Mouse (Mus musculus): ENCODE data around the gene 2810004N23Rik. TPM values are rescaled to one million over a fixed set of nuclear protein-coding genes. Genes with fewer than 3 reads are reported as not detected.

2810004N23Rik gene
- total and polyA plus RNA-seq, 2 experiments, result 11.5 to 17.7 TPM

GRCm38 (mm10) chr8:124809419-124809818, 53.5 kb downstream of the 2810004N23Rik start:
- H3K9ac ChIP-seq (ENCODE audit: low read depth, low read length), result no peak overlapping the region
- WGBS, result 68% methylated on average over 2 of the region's 2 CpGs
- DNase-seq (ENCODE audit: extremely low read depth, low read depth, low spot score), result no peak
- no peak overlapping the region for H3K27ac ChIP-seq (replicated peaks; ENCODE audit: insufficient read depth, low read depth, low read length)
- H3K4me1 ChIP-seq (ENCODE audit: control insufficient read depth, insufficient read depth, low read length), result no peaks in the 10 kb centered on the region
- no peaks in the 10 kb centered on the region for H3K79me2 ChIP-seq (ENCODE audit: control insufficient read depth, insufficient read depth, low read length)
- no peak overlapping the region for H3K4me3 ChIP-seq (ENCODE audit: insufficient read depth, low read depth, low read length)
- TF ChIP-seq CTCF (IDR thresholded peaks at IDR 0.05; ENCODE audit: low read depth, low read length) (no peak), POLR2A (IDR thresholded peaks at IDR 0.05; ENCODE audit: extremely low read depth, insufficient read depth, low read length) (no peak)
- H3K36me3 ChIP-seq (ENCODE audit: control insufficient read depth, insufficient read depth, low read length), result no peaks in the 10 kb centered on the region
- H3K27me3 ChIP-seq (ENCODE audit: control insufficient read depth, insufficient read depth, low read length), result no peaks in the 10 kb centered on the region

GRCm38 (mm10) chr8:124805990-124806389, 56.9 kb downstream of the 2810004N23Rik start:
- DNase-seq (ENCODE audit: extremely low read depth, low read depth, low spot score), result no peak
- no peak overlapping the region for H3K27ac ChIP-seq (replicated peaks; ENCODE audit: insufficient read depth, low read depth, low read length)
- no peaks in the 10 kb centered on the region for H3K4me1 ChIP-seq (ENCODE audit: control insufficient read depth, insufficient read depth, low read length)
- WGBS, result 94% methylated on average over 4 of the region's 4 CpGs
- no peaks in the 10 kb centered on the region for H3K36me3 ChIP-seq (ENCODE audit: control insufficient read depth, insufficient read depth, low read length)
- TF ChIP-seq CTCF (IDR thresholded peaks at IDR 0.05; ENCODE audit: low read depth, low read length), result no peak
- no peaks in the 10 kb centered on the region for H3K27me3 ChIP-seq (ENCODE audit: control insufficient read depth, insufficient read depth, low read length)
- no peak overlapping the region for H3K9ac ChIP-seq (ENCODE audit: low read depth, low read length)
- no peaks in the 10 kb centered on the region for H3K79me2 ChIP-seq (ENCODE audit: control insufficient read depth, insufficient read depth, low read length)
- no peak overlapping the region for H3K4me3 ChIP-seq (ENCODE audit: insufficient read depth, low read depth, low read length)

GRCm38 (mm10) chr8:124803824-124804702, 58.9 kb downstream of the 2810004N23Rik start:
- WGBS, result 69% methylated on average over 12 of the region's 12 CpGs
- no peaks in the 10 kb centered on the region for H3K4me1 ChIP-seq (ENCODE audit: control insufficient read depth, insufficient read depth, low read length)
- no peak overlapping the region for H3K9ac ChIP-seq (ENCODE audit: low read depth, low read length)
- H3K79me2 ChIP-seq (ENCODE audit: control insufficient read depth, insufficient read depth, low read length), result no peaks in the 10 kb centered on the region
- H3K27me3 ChIP-seq (ENCODE audit: control insufficient read depth, insufficient read depth, low read length), result no peaks in the 10 kb centered on the region
- H3K27ac ChIP-seq (replicated peaks; ENCODE audit: insufficient read depth, low read depth, low read length), result no peak overlapping the region
- H3K36me3 ChIP-seq (ENCODE audit: control insufficient read depth, insufficient read depth, low read length), result no peaks in the 10 kb centered on the region
- TF ChIP-seq POLR2A (IDR thresholded peaks at IDR 0.05; ENCODE audit: extremely low read depth, insufficient read depth, low read length), result no peak
- no peak for TF ChIP-seq CTCF (IDR thresholded peaks at IDR 0.05; ENCODE audit: low read depth, low read length)
- no peak overlapping the region for H3K4me3 ChIP-seq (ENCODE audit: insufficient read depth, low read depth, low read length)
- DNase-seq (ENCODE audit: extremely low read depth, low read depth, low spot score), result no peak

GRCm38 (mm10) chr8:124800542-124800941, 62.4 kb downstream of the 2810004N23Rik start:
- no peak for DNase-seq (ENCODE audit: extremely low read depth, low read depth, low spot score)
- Histone ChIP-seq H3K4me1 (ENCODE audit: control insufficient read depth, insufficient read depth, low read length) (no peaks in the 10 kb centered on the region), H3K27ac (replicated peaks; ENCODE audit: insufficient read depth, low read depth, low read length) (no peak overlapping the region), H3K36me3 (ENCODE audit: control insufficient read depth, insufficient read depth, low read length) (no peaks in the 10 kb centered on the region), H3K27me3 (ENCODE audit: control insufficient read depth, insufficient read depth, low read length) (peaks cover 5% of the 10 kb centered on the region), H3K4me3 (ENCODE audit: insufficient read depth, low read depth, low read length) (no peak overlapping the region), H3K9ac (ENCODE audit: low read depth, low read length) (no peak overlapping the region), H3K79me2 (ENCODE audit: control insufficient read depth, insufficient read depth, low read length) (no peaks in the 10 kb centered on the region)
- TF ChIP-seq CTCF (IDR thresholded peaks at IDR 0.05; ENCODE audit: low read depth, low read length), result no peak
- no peak for TF ChIP-seq POLR2A (IDR thresholded peaks at IDR 0.05; ENCODE audit: extremely low read depth, insufficient read depth, low read length)
- 50% methylated on average over 11 of the region's 11 CpGs for WGBS

GRCm38 (mm10) chr8:124795781-124796488, 67.0 kb downstream of the 2810004N23Rik start:
- Histone ChIP-seq H3K4me1 (ENCODE audit: control insufficient read depth, insufficient read depth, low read length) (no peaks in the 10 kb centered on the region), H3K27me3 (ENCODE audit: control insufficient read depth, insufficient read depth, low read length) (peaks cover 35% of the 10 kb centered on the region), H3K9ac (ENCODE audit: low read depth, low read length) (no peak overlapping the region), H3K4me3 (ENCODE audit: insufficient read depth, low read depth, low read length) (no peak overlapping the region), H3K27ac (replicated peaks; ENCODE audit: insufficient read depth, low read depth, low read length) (no peak overlapping the region), H3K36me3 (ENCODE audit: control insufficient read depth, insufficient read depth, low read length) (no peaks in the 10 kb centered on the region), H3K79me2 (ENCODE audit: control insufficient read depth, insufficient read depth, low read length) (no peaks in the 10 kb centered on the region)
- WGBS, result 76% methylated on average over 8 of the region's 8 CpGs
- DNase-seq (ENCODE audit: extremely low read depth, low read depth, low spot score), result no peak
- TF ChIP-seq CTCF (IDR thresholded peaks at IDR 0.05; ENCODE audit: low read depth, low read length) (no peak), POLR2A (IDR thresholded peaks at IDR 0.05; ENCODE audit: extremely low read depth, insufficient read depth, low read length) (no peak)

- WGBS, result 1% methylated on average over 25 of the region's 25 CpGs
- no peak for TF ChIP-seq CTCF (IDR thresholded peaks at IDR 0.05; ENCODE audit: low read depth, low read length)
- TF ChIP-seq POLR2A (IDR thresholded peaks at IDR 0.05; ENCODE audit: extremely low read depth, insufficient read depth, low read length), result no peak
- DNase-seq (ENCODE audit: extremely low read depth, low read depth, low spot score), result no peak
- no peak overlapping the region for H3K9ac ChIP-seq (ENCODE audit: low read depth, low read length)
- peaks cover 35% of the 10 kb centered on the region for H3K27me3 ChIP-seq (ENCODE audit: control insufficient read depth, insufficient read depth, low read length)
- H3K4me1 ChIP-seq (ENCODE audit: control insufficient read depth, insufficient read depth, low read length), result no peaks in the 10 kb centered on the region
- H3K4me3 ChIP-seq (ENCODE audit: insufficient read depth, low read depth, low read length), result no peak overlapping the region
- no peak overlapping the region for H3K27ac ChIP-seq (replicated peaks; ENCODE audit: insufficient read depth, low read depth, low read length)
- H3K79me2 ChIP-seq (ENCODE audit: control insufficient read depth, insufficient read depth, low read length), result no peaks in the 10 kb centered on the region
- no peaks in the 10 kb centered on the region for H3K36me3 ChIP-seq (ENCODE audit: control insufficient read depth, insufficient read depth, low read length)
Observed at GRCm38 (mm10) chr8:124794486-124794780, 68.5 kb downstream of the 2810004N23Rik start.
